In genomic region chr6:103510392-103511289, GRCm38 (mm10) we compare ENCODE assay signal across 8 mouse cellular contexts. TPM values are rescaled to one million over a fixed set of nuclear protein-coding genes. Genes with fewer than 3 reads are reported as not detected.
DNase-seq lines count a peak whose midpoint lies in the region; ATAC-seq lines count a peak whose summit lies in the region.

Gene Chl1 (plus strand): TSS chr6:103510586.

- peak within 1 kb of the TSS; percentile 62 for H3K4me2 ChIP-seq in midbrain, embryonic 13.5 days (replicated peaks)

- H3K4me1 ChIP-seq in hindbrain, embryonic 10.5 days (replicated peaks): peaks cover 21% of the 10 kb centered on the region
- peaks cover 32% of the 10 kb centered on the region for H3K4me1 ChIP-seq in midbrain, embryonic 13.5 days (replicated peaks)

- no peaks in the 10 kb centered on the region for H3K9me3 ChIP-seq in hindbrain, embryonic 10.5 days
- H3K9me3 ChIP-seq in midbrain, embryonic 13.5 days: no peaks in the 10 kb centered on the region

- H3K9ac ChIP-seq in midbrain, embryonic 13.5 days (replicated peaks): peak within 1 kb of the TSS; percentile 80

- peak; percentile 31 for ATAC-seq in midbrain, embryonic 13.5 days

- peak within 1 kb of the TSS; percentile 79 for H3K27ac ChIP-seq in hindbrain, embryonic 10.5 days
- peak within 1 kb of the TSS; percentile 91 for H3K27ac ChIP-seq in midbrain, embryonic 13.5 days

- H3K36me3 ChIP-seq in hindbrain, embryonic 10.5 days: no peaks in the 10 kb centered on the region
- no peaks in the 10 kb centered on the region for H3K36me3 ChIP-seq in midbrain, embryonic 13.5 days

- 3% methylated on average over 25 of the region's 25 CpGs for WGBS in hindbrain, embryonic 10.5 days
- 3% methylated on average over 25 of the region's 25 CpGs for WGBS in midbrain, embryonic 13.5 days

- H3K4me3 ChIP-seq in hindbrain, embryonic 10.5 days: peak within 1 kb of the TSS; percentile 62
- peak within 1 kb of the TSS; percentile 49 for H3K4me3 ChIP-seq in midbrain, embryonic 13.5 days (replicated peaks)

- DNase-seq in right cerebral cortex, adult 18-20 months: peak; percentile 51
- DNase-seq in right cerebral cortex, adult 2 months (ENCODE audit: low spot score in 2 of 2): no peak
- peak; percentile 70 to 72 for DNase-seq in cerebellum, postnatal 36 days
- peak; percentile 32 for DNase-seq in hindbrain, embryonic 10.5 days (ENCODE audit: low spot score)
- peak; percentile 35 to 38 for DNase-seq in layer of hippocampus, postnatal 14 days (ENCODE audit: low spot score in 2 of 2)
- peak; percentile 29 for DNase-seq in urinary bladder, postnatal 25 days (ENCODE audit: low spot score)
- DNase-seq in ovary, postnatal 10 days (ENCODE audit: low spot score): no peak

- peaks cover 56% of the 10 kb centered on the region for H3K27me3 ChIP-seq in hindbrain, embryonic 10.5 days (ENCODE audit: insufficient read depth, poor library complexity, severe bottlenecking)
- H3K27me3 ChIP-seq in midbrain, embryonic 13.5 days: 0 out of 2 replicates have a peak, but pooled peaks cover 9% of the 10 kb centered on the region

RNA-seq across cellular contexts. Expression of gene Chl1, which starts in this region (rescaled TPM):
- 2.3 and 10.8 TPM in 2 replicates for polyA plus RNA-seq in hindbrain, embryonic 10.5 days (2016; fragmentation: Nextera tagmentation; extraction: Ambion mirVana)
- 100 to 1,000 TPM; 172 to 190 TPM for total RNA-seq in layer of hippocampus, postnatal 14 days (2021)
- 74.8 and 90.2 TPM in 2 replicates for polyA plus RNA-seq in midbrain, embryonic 13.5 days (2015; fragmentation: Nextera tagmentation; extraction: Ambion mirVana)

Comparison
In these comparisons a context has a peak if more than half of its experiments do, and no peak if none do; other contexts are left out.
1. DNase-seq: peak in right cerebral cortex, adult 18-20 months (single experiment), cerebellum, postnatal 36 days (2 of 2), hindbrain, embryonic 10.5 days (single experiment), layer of hippocampus, postnatal 14 days (2 of 2) and urinary bladder, postnatal 25 days (single experiment); none in right cerebral cortex, adult 2 months (0 of 2) and ovary, postnatal 10 days (single experiment).